Comparison of ENCODE assay signal across 15 mouse cellular contexts in the genomic region with DNA sequence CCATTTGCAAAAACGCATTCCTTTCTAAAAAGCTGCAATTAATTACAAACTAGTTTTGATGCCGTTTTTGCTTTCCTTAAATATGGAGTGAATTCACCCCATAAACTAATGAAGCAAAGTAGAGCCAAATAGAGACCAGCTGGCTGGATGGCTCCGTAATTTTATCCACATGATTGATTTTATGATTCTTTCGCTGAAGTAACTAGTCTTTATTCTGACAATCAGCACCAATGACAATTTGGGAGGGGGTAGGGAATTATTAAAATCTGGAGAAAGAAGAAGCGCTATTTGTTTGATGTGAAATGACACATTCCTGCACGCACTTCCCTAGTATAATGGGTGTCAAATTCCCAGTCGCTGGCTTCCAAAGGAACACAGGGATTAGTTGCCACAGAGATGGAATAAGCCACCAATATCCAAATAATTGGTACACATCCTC.
DNase-seq lines count a peak whose midpoint lies in the region; ATAC-seq and TF ChIP-seq lines count a peak whose summit lies in the region.
"Had no signal": no experiment of that assay in that cellular context is flagged by ENCODE, and none has a peak within 500 bp of the region (broad histone marks: within the 10 kb centered on the region; RNA-seq: fewer than 3 reads in every experiment).

No protein-coding gene starts in this region.

- H3K9ac ChIP-seq in forebrain, embryonic 13.5 days: no peak overlapping the region
- H3K9ac ChIP-seq in forebrain, postnatal 0 days: no peak overlapping the region
- no peak overlapping the region for H3K9ac ChIP-seq in limb, embryonic 14.5 days (ENCODE audit: low read depth, low read length, severe bottlenecking)
- H3K9ac ChIP-seq: midbrain, embryonic 15.5 days; neural tube, embryonic 12.5 days had no signal

- TF ChIP-seq CTCF in forebrain, postnatal 0 days (IDR thresholded peaks at IDR 0.05; ENCODE audit: low read depth): no peak
- no peak for TF ChIP-seq CTCF in layer of hippocampus, adult 2 months (conservative IDR thresholded peaks at IDR 0.05)
- no peak for TF ChIP-seq CTCF in brain, embryonic 14.5 days (IDR thresholded peaks at IDR 0.05; ENCODE audit: borderline replicate concordance, extremely low read depth, insufficient read depth, insufficient read length)

- no peaks in the 10 kb centered on the region for H3K27me3 ChIP-seq in forebrain, embryonic 13.5 days
- H3K27me3 ChIP-seq in forebrain, postnatal 0 days (ENCODE audit: insufficient read depth, low read length): no peaks in the 10 kb centered on the region
- no peaks in the 10 kb centered on the region for H3K27me3 ChIP-seq in limb, embryonic 14.5 days (ENCODE audit: control insufficient read depth, insufficient read depth, low read length)
- H3K27me3 ChIP-seq: midbrain, embryonic 15.5 days; neural tube, embryonic 12.5 days had no signal

- WGBS in forebrain, embryonic 13.5 days: 24% methylated on average over 7 of the region's 7 CpGs
- 19% methylated on average over 7 of the region's 7 CpGs for WGBS in forebrain, postnatal 0 days
- 20% methylated on average over 7 of the region's 7 CpGs for WGBS in limb, embryonic 14.5 days

- no peak for DNase-seq in forebrain, postnatal 0 days
- no peak for DNase-seq in layer of hippocampus, adult 2 months (ENCODE audit: low spot score in 2 of 2)
- DNase-seq in layer of hippocampus, adult 11-12 months (ENCODE audit: low spot score): no peak
- peak; percentile 73 for DNase-seq in brain, embryonic 14.5 days (ENCODE audit: low read depth)
- peak; percentile 14 for DNase-seq in limb, embryonic 14.5 days (ENCODE audit: low spot score)
- DNase-seq in adrenal gland, postnatal 4 days (ENCODE audit: low spot score in 2 of 2): no peak
- DNase-seq: adrenal gland, adult 8-10 months; lung, adult 2 months; spleen, adult 18-20 months had no signal

- H3K4me2 ChIP-seq in forebrain, embryonic 13.5 days: peak overlapping the region; percentile 24; the same call in 1 of the 2 replicates
- H3K4me2 ChIP-seq in forebrain, postnatal 0 days (ENCODE audit: low read depth): no peak overlapping the region
- H3K4me2 ChIP-seq in limb, embryonic 14.5 days (replicated peaks; ENCODE audit: low read depth, low read length, severe bottlenecking): 0 out of 2 replicates have a peak overlapping the region, but pooled peaks have one; percentile 7
- H3K4me2 ChIP-seq: midbrain, embryonic 15.5 days; neural tube, embryonic 12.5 days had no signal

- H3K4me1 ChIP-seq in forebrain, embryonic 13.5 days: peaks cover 28% of the 10 kb centered on the region
- H3K4me1 ChIP-seq in forebrain, postnatal 0 days (ENCODE audit: insufficient read depth): no peaks in the 10 kb centered on the region
- H3K4me1 ChIP-seq in limb, embryonic 14.5 days (ENCODE audit: control insufficient read depth, insufficient read depth, low read length): peaks cover 6% of the 10 kb centered on the region; the same call in 1 of the 2 replicates
- H3K4me1 ChIP-seq: hindbrain, embryonic 10.5 days; midbrain, embryonic 15.5 days; neural tube, embryonic 12.5 days had no signal

- no peaks in the 10 kb centered on the region for H3K9me3 ChIP-seq in forebrain, embryonic 13.5 days (replicated peaks)
- H3K9me3 ChIP-seq in forebrain, postnatal 0 days (ENCODE audit: low read length): no peaks in the 10 kb centered on the region
- no peaks in the 10 kb centered on the region for H3K9me3 ChIP-seq in limb, embryonic 14.5 days (ENCODE audit: control insufficient read depth, low read length)
- H3K9me3 ChIP-seq: hindbrain, embryonic 10.5 days; midbrain, embryonic 15.5 days; neural tube, embryonic 12.5 days had no signal

- H3K36me3 ChIP-seq in forebrain, embryonic 13.5 days (ENCODE audit: poor library complexity, severe bottlenecking): no peaks in the 10 kb centered on the region
- H3K36me3 ChIP-seq in forebrain, postnatal 0 days (ENCODE audit: insufficient read depth): no peaks in the 10 kb centered on the region
- H3K36me3 ChIP-seq in limb, embryonic 14.5 days (ENCODE audit: control insufficient read depth, insufficient read depth, low read length): no peaks in the 10 kb centered on the region
- H3K36me3 ChIP-seq: hindbrain, embryonic 10.5 days; midbrain, embryonic 15.5 days; neural tube, embryonic 12.5 days had no signal

- H3K27ac ChIP-seq in forebrain, embryonic 13.5 days: no peak overlapping the region
- H3K27ac ChIP-seq in forebrain, postnatal 0 days (ENCODE audit: low read depth, low read length): no peak overlapping the region
- H3K27ac ChIP-seq in layer of hippocampus, adult 2 months: no peak overlapping the region
- no peak overlapping the region for H3K27ac ChIP-seq in limb, embryonic 14.5 days (replicated peaks; ENCODE audit: low read depth, low read length)
- H3K27ac ChIP-seq: hindbrain, embryonic 10.5 days; midbrain, embryonic 15.5 days; neural tube, embryonic 12.5 days had no signal

- no peak overlapping the region for H3K4me3 ChIP-seq in forebrain, embryonic 13.5 days
- no peak overlapping the region for H3K4me3 ChIP-seq in forebrain, postnatal 0 days (ENCODE audit: low read depth, low read length)
- peak overlapping the region; percentile 6 for H3K4me3 ChIP-seq in layer of hippocampus, adult 2 months
- H3K4me3 ChIP-seq in limb, embryonic 14.5 days (replicated peaks; ENCODE audit: low read length): no peak overlapping the region
- H3K4me3 ChIP-seq: hindbrain, embryonic 10.5 days; midbrain, embryonic 15.5 days; neural tube, embryonic 12.5 days had no signal

- peak; percentile 24; the same call in 1 of the 2 replicates for ATAC-seq in forebrain, embryonic 13.5 days
- no peak for ATAC-seq in forebrain, postnatal 0 days
- no peak for ATAC-seq in limb, embryonic 14.5 days (ENCODE audit: low FRiP score, low read depth)
- ATAC-seq in monocyte, adult 5-6 weeks (replicated peaks; ENCODE audit: insufficient number of reproducible peaks, low FRiP score, low TSS enrichment, poor library complexity, severe bottlenecking): no peak
- ATAC-seq: inflammation-experienced regulatory T-cells, adult 6 months; midbrain, embryonic 15.5 days had no signal

- TF ChIP-seq POLR2A in brain, embryonic 14.5 days (IDR thresholded peaks at IDR 0.05; ENCODE audit: borderline replicate concordance, extremely low read depth, insufficient read depth, insufficient read length, poor library complexity, severe bottlenecking): no peak
- no peak for TF ChIP-seq POLR2A in limb, embryonic 14.5 days (IDR thresholded peaks at IDR 0.05; ENCODE audit: borderline replicate concordance, extremely low read depth, insufficient read depth, insufficient read length)

Comparison
In these comparisons a context has a peak if more than half of its experiments do, and no peak if none do; other contexts are left out.
1. DNase-seq: peak in brain, embryonic 14.5 days (single experiment) and limb, embryonic 14.5 days (single experiment); none in forebrain, postnatal 0 days (single experiment), layer of hippocampus, adult 2 months (0 of 2), layer of hippocampus, adult 11-12 months (single experiment) and adrenal gland, postnatal 4 days (0 of 2).